Mouse (Mus musculus) brain, embryonic 18.5 days (tissue): ENCODE measurements around the gene Cyp3a11.
"Not testable (repeated sequence)": the region's sequence is repeated elsewhere in the genome, so short reads cannot be mapped to it uniquely, and the experiment has no call there.

ENCODE experiments used
- DNase-seq: peaks from one replicate; pipeline ENCODE4 v3.0.0-alpha.2; 2012; ENCODE audit warnings: low read depth, low spot score

The Cyp3a11 gene

GRCm38 (mm10) chr5:145879688-145880087 lies at the start of gene Cyp3a11:
Cyp3a11 (minus strand) TSS chr5:145879964.
- no peak for DNase-seq

GRCm38 (mm10) chr5:145912912-145913311 lies 33.1 kb upstream of the Cyp3a11 start:
- no peak for DNase-seq

- no peak for DNase-seq
Measured at GRCm38 (mm10) chr5:145911781-145912180, 32.0 kb upstream of the Cyp3a11 start.

- not testable (repeated sequence) for DNase-seq
Measured at GRCm38 (mm10) chr5:145906937-145907336, 27.2 kb upstream of the Cyp3a11 start.

- DNase-seq, result no peak
Measured at GRCm38 (mm10) chr5:145904535-145904934, 24.8 kb upstream of the Cyp3a11 start.

- no peak for DNase-seq
Measured at GRCm38 (mm10) chr5:145903349-145903748, 23.6 kb upstream of the Cyp3a11 start.

GRCm38 (mm10) chr5:145900436-145900990 lies 20.7 kb upstream of the Cyp3a11 start:
- DNase-seq, result no peak

GRCm38 (mm10) chr5:145897271-145897670 lies 17.5 kb upstream of the Cyp3a11 start:
- DNase-seq, result no peak

- DNase-seq, result no peak
Measured at GRCm38 (mm10) chr5:145881207-145881606, 1.4 kb upstream of the Cyp3a11 start.

- not testable (repeated sequence) for DNase-seq
Measured at GRCm38 (mm10) chr5:145867433-145867832, 12.3 kb downstream of the Cyp3a11 start.

GRCm38 (mm10) chr5:145805796-145806195 lies 74.0 kb downstream of the Cyp3a11 start, which contains the start of gene Cyp3a44:
Cyp3a44 (minus strand) TSS chr5:145805874.
- not testable (repeated sequence) for DNase-seq
